Mouse (Mus musculus) midbrain, postnatal 0 days (tissue): ENCODE measurements around the gene Mylk2. TPM values are rescaled to one million over a fixed set of nuclear protein-coding genes. Genes with fewer than 3 reads are reported as not detected.
A peak's percentile ranks its signal among the peaks of the same experiment; 100 is the strongest.

Experiments used
- ATAC-seq: fragments of 200-750 bp; cut with Nextera tagmentation; 2 replicates; pipeline ENCODE4 v1.8.0; 2017; ENCODE audit warnings: moderate number of reproducible peaks, mild to moderate bottlenecking, moderate TSS enrichment, moderate library complexity; ENCODE audit not compliant: low FRiP score
- DNase-seq: peaks from one replicate; pipeline ENCODE4 v3.0.0-alpha.2; 2015; ENCODE audit warnings: low spot score
- H3K27ac ChIP-seq: fragments of 300-500 bp; sonication (generic); 2 replicates; pipeline ENCODE4 v1.5.1; 2014; ENCODE audit warnings: low read depth, mild to moderate bottlenecking, low read length, mixed read lengths
- H3K27me3 ChIP-seq: fragments of 300-500 bp; sonication (generic); 2 replicates; pipeline ENCODE4 v1.6.1; 2014; ENCODE audit warnings: low read length, control low read depth, mixed read lengths; ENCODE audit not compliant: insufficient read depth
- H3K36me3 ChIP-seq: fragments of 300-500 bp; sonication (generic); 2 replicates; pipeline ENCODE4 v1.6.1; 2014; ENCODE audit warnings: low read length, control low read depth, mixed read lengths; ENCODE audit not compliant: insufficient read depth
- H3K4me1 ChIP-seq: fragments of 300-500 bp; sonication (generic); 2 replicates; pipeline ENCODE4 v1.6.1; 2014; ENCODE audit warnings: mild to moderate bottlenecking, control low read depth, antibody characterized with exemption, low read length, mixed read lengths; ENCODE audit not compliant: insufficient read depth
- H3K4me2 ChIP-seq: fragments of 300-500 bp; sonication (generic); 2 replicates; pipeline ENCODE4 v1.6.1; 2014; ENCODE audit warnings: low read depth, mild to moderate bottlenecking, low read length, mixed read lengths; ENCODE audit not compliant: poor library complexity, severe bottlenecking
- H3K4me3 ChIP-seq: fragments of 300-500 bp; sonication (generic); 2 replicates; pipeline ENCODE4 v1.5.1; 2014; ENCODE audit warnings: low read depth, mild to moderate bottlenecking, low read length, moderate library complexity
- H3K9ac ChIP-seq: fragments of 300-500 bp; sonication (generic); replicated peaks from 2 replicates; pipeline ENCODE4 v1.6.1; 2014; ENCODE audit warnings: mild to moderate bottlenecking, low read length, moderate library complexity, mixed read lengths; ENCODE audit not compliant: poor library complexity, severe bottlenecking
- H3K9me3 ChIP-seq: fragments of 300-500 bp; sonication (generic); 2 replicates; pipeline ENCODE4 v1.6.1; 2016; ENCODE audit warnings: low read length, control low read depth
- CTCF ChIP-seq: IDR thresholded peaks from 2 replicates; pipeline ENCODE4 v1.5.1; 2016; ENCODE audit warnings: antibody characterized with exemption, mild to moderate bottlenecking
- WGBS: fragments of 180-500 bp; shearing (Covaris S2); extraction: QIAGEN DNeasy Blood & Tissue Kit; methylation state at CpG from one replicate; pipeline ENCODE4 v1.1.7; 2014; 5-methylcytosine and 5-hydroxymethylcytosine counted together
- polyA plus RNA-seq: library from polyadenylated mRNA; unstranded; fragments of >200 nt; fragmentation: Nextera tagmentation; extraction: Ambion mirVana; gene quantifications from 2 replicates; pipeline ENCODE4 v1.2.1, GENCODE M21; 2015
- total RNA-seq: library from RNA; depleted of rRNA; stranded (reverse); fragments of >200 nt; gene quantifications from 2 replicates; pipeline ENCODE4 v1.2.3, GENCODE M21; 2014

Mylk2 gene
- total and polyA plus RNA-seq, 2 experiments from 2014 or later = 0.16 TPM; not detected in 1

- peaks cover 18% of the 10 kb centered on the region; the same call in 1 of the 2 replicates for H3K27me3 ChIP-seq
- H3K36me3 ChIP-seq = no peaks in the 10 kb centered on the region
- no peak overlapping the region for H3K27ac ChIP-seq
- no peaks in the 10 kb centered on the region for H3K4me1 ChIP-seq
- ATAC-seq (peak; percentile 84), DNase-seq (peak; percentile 94)
- H3K4me3 ChIP-seq = peak overlapping the region; percentile 23; the same call in 1 of the 2 replicates
- 4% methylated on average over 13 of the region's 18 CpGs for WGBS
- H3K9ac ChIP-seq = peak overlapping the region; percentile 40
- peak; percentile 99 for TF ChIP-seq CTCF
- H3K9me3 ChIP-seq = no peaks in the 10 kb centered on the region
- peak overlapping the region; percentile 57 for H3K4me2 ChIP-seq
These were observed 3.4 kb downstream of the Mylk2 start for GRCm38 (mm10) chr2:152914310-152915120.

DNA sequence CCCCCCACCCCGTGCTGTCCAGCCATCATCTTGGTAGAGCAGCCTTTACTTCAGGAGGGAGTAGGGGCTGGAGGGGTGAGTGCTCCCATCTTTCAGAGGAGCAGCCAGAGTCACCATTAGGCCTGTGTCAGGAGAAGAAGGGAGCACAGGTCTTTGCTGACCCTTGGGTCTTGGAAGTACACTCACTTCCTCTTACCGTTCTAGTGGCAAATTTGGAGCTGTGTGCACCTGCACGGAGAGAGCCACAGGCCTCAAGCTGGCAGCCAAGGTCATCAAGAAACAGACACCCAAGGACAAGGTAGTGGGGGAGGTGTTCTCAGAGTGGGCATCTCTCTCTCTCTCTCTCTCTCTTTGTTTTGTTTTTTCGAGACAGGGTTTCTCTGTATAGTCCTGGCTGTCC is 4.3 kb downstream of the Mylk2 start:
- no peak overlapping the region for H3K4me3 ChIP-seq
- 66% methylated on average over 4 of the region's 4 CpGs for WGBS
- H3K27ac ChIP-seq = no peak overlapping the region
- H3K4me2 ChIP-seq = no peak overlapping the region
- no peak for TF ChIP-seq CTCF
- H3K9me3 ChIP-seq = no peaks in the 10 kb centered on the region
- no peaks in the 10 kb centered on the region for H3K36me3 ChIP-seq
- ATAC-seq (no peak), DNase-seq (no peak)
- no peaks in the 10 kb centered on the region for H3K4me1 ChIP-seq
- H3K27me3 ChIP-seq = peaks cover 16% of the 10 kb centered on the region; the same call in 1 of the 2 replicates
- no peak overlapping the region for H3K9ac ChIP-seq

GRCm38 (mm10) chr2:152916111-152916510 is 5.0 kb downstream of the Mylk2 start:
- Histone ChIP-seq H3K36me3 (no peaks in the 10 kb centered on the region), H3K27me3 (peaks cover 10% of the 10 kb centered on the region; the same call in 1 of the 2 replicates), H3K9ac (no peak overlapping the region), H3K4me3 (no peak overlapping the region), H3K4me2 (no peak overlapping the region), H3K9me3 (no peaks in the 10 kb centered on the region), H3K4me1 (no peaks in the 10 kb centered on the region), H3K27ac (no peak overlapping the region)
- no peak for ATAC-seq
- no peak for TF ChIP-seq CTCF
- 64% methylated on average over 5 of the region's 5 CpGs for WGBS
- DNase-seq = no peak

DNA sequence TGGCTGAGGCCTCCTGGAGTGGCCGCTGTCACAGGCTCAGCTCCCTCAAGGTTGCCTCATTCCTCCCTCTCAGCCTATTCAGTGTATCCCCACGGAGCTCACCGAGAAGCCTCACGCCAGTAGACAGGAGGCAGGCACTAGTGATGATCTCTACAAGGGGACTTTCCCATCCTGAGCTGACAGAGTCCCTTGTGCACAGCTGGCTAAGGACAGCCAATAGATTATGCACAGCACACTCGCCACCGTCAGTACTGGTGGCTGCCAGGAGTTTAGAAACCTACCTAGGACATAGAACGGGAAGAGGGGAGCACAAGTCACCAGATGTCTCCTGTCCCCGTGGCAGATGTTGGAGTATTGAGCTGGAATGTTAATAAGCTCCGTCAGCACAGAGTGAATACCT is 6.5 kb downstream of the Mylk2 start:
- no peak for TF ChIP-seq CTCF
- no peak for DNase-seq
- no peak overlapping the region for H3K4me2 ChIP-seq

GRCm38 (mm10) chr2:152922376-152922775 is 11.2 kb downstream of the Mylk2 start:
- no peak; the same call in 1 of the 2 replicates for TF ChIP-seq CTCF
- no peaks in the 10 kb centered on the region for H3K27me3 ChIP-seq
- no peak overlapping the region for H3K27ac ChIP-seq
- H3K4me2 ChIP-seq = no peak overlapping the region
- WGBS = 40% methylated on average over 6 of the region's 7 CpGs
- no peaks in the 10 kb centered on the region for H3K9me3 ChIP-seq
- ATAC-seq (no peak), DNase-seq (no peak)
- no peaks in the 10 kb centered on the region for H3K4me1 ChIP-seq
- H3K4me3 ChIP-seq = no peak overlapping the region
- H3K36me3 ChIP-seq = no peaks in the 10 kb centered on the region
- H3K9ac ChIP-seq = no peak overlapping the region

More for the DNA sequence above, 6.5 kb downstream of the Mylk2 start:
- ATAC-seq = no peak
- no peaks in the 10 kb centered on the region for H3K36me3 ChIP-seq
- no peak overlapping the region for H3K9ac ChIP-seq
- H3K27me3 ChIP-seq = peaks cover 4% of the 10 kb centered on the region; the same call in 1 of the 2 replicates
- no peaks in the 10 kb centered on the region for H3K4me1 ChIP-seq
- H3K4me3 ChIP-seq = no peak overlapping the region
- no peak overlapping the region for H3K27ac ChIP-seq
- H3K9me3 ChIP-seq = no peaks in the 10 kb centered on the region
- 60% methylated on average over 9 of the region's 9 CpGs for WGBS

GRCm38 (mm10) chr2:152923621-152924020 is 12.5 kb downstream of the Mylk2 start:
- Histone ChIP-seq H3K27ac (no peak overlapping the region), H3K9me3 (no peaks in the 10 kb centered on the region), H3K4me1 (no peaks in the 10 kb centered on the region), H3K36me3 (no peaks in the 10 kb centered on the region), H3K4me2 (no peak overlapping the region), H3K9ac (no peak overlapping the region), H3K4me3 (no peak overlapping the region), H3K27me3 (no peaks in the 10 kb centered on the region)
- no peak for ATAC-seq
- DNase-seq = no peak
- 71% methylated on average over 3 of the region's 3 CpGs for WGBS
- TF ChIP-seq CTCF = no peak
